Mouse (Mus musculus) CH12.LX (cell line): ENCODE data around the gene Ebf1. TPM values are rescaled to one million over a fixed set of nuclear protein-coding genes. Genes with fewer than 3 reads are reported as not detected.

Experiments used
- DNase-seq: peaks from one replicate; pipeline ENCODE4 v3.0.0-alpha.2; 2013; ENCODE audit errors: extremely low read depth
- H3K27ac ChIP-seq: 2 replicates; pipeline ENCODE4 v1.5.1; 2012; ENCODE audit warnings: low read depth, mild to moderate bottlenecking, control low read depth, moderate library complexity; ENCODE audit not compliant: insufficient read depth
- H3K27me3 ChIP-seq: replicated peaks from 2 replicates; pipeline ENCODE3; 2012; ENCODE audit warnings: inconsistent platforms
- H3K36me3 ChIP-seq, 2 experiments: replicated peaks in 1 of 2; 2 replicates each; pipeline versions ENCODE3 to v1.6.1; 2012; ENCODE audit warnings: inconsistent platforms in 1 of 2, low read length in 1 of 2, mild to moderate bottlenecking in 1 of 2, mixed read lengths in 1 of 2, moderate library complexity in 1 of 2; ENCODE audit not compliant: control insufficient read depth in 1 of 2, insufficient read depth in 1 of 2
- H3K4me1 ChIP-seq, 2 experiments: 2 replicates each; pipeline ENCODE4 v1.6.1; 2012; ENCODE audit warnings: inconsistent platforms in 1 of 2, moderate library complexity in 1 of 2; ENCODE audit not compliant: insufficient read depth in 2 of 2, control insufficient read depth in 1 of 2
- H3K4me2 ChIP-seq: 2 replicates; pipeline ENCODE4 v1.6.1; 2012; ENCODE audit warnings: low read depth, mild to moderate bottlenecking, control low read depth; ENCODE audit not compliant: poor library complexity, insufficient read depth, severe bottlenecking
- H3K4me3 ChIP-seq, 3 experiments: fragments of 150-350 bp in 1 of 3; sonication (generic) in 1 of 3; replicated peaks in 1 of 3; 2 replicates each; pipeline versions ENCODE3 to v1.5.1; 2011 to 2012; ENCODE audit warnings: low read depth in 2 of 3, low read length in 2 of 3, mild to moderate bottlenecking in 2 of 3, moderate library complexity in 2 of 3, control low read depth in 1 of 3, improper control_type of control experiment in 1 of 3, inconsistent platforms in 1 of 3, mixed read lengths in 1 of 3; ENCODE audit not compliant: poor library complexity in 1 of 3
- H3K79me2 ChIP-seq: replicated peaks from 2 replicates; pipeline ENCODE4 v1.6.1; 2012; ENCODE audit warnings: mild to moderate bottlenecking, moderate library complexity; ENCODE audit not compliant: control insufficient read depth, poor library complexity, insufficient read depth, severe bottlenecking; ENCODE audit errors: extremely low read depth
- H3K9ac ChIP-seq: 2 replicates; pipeline ENCODE4 v1.6.1; 2012; ENCODE audit warnings: low read depth, mild to moderate bottlenecking, control low read depth, moderate library complexity; ENCODE audit not compliant: insufficient read depth
- H3K9me3 ChIP-seq: replicated peaks from 2 replicates; pipeline ENCODE3; 2012; ENCODE audit warnings: low read length, inconsistent platforms, mixed read lengths
- BHLHE40 ChIP-seq: IDR thresholded peaks from 2 replicates; pipeline ENCODE4 v1.6.1; 2011; ENCODE audit warnings: mild to moderate bottlenecking, low read depth, low read length, improper control_type of control experiment
- CHD2 ChIP-seq: IDR thresholded peaks from 2 replicates; pipeline ENCODE4 v1.6.1; 2011; ENCODE audit warnings: low read length, improper control_type of control experiment
- ELF1 ChIP-seq: IDR thresholded peaks from 2 replicates; pipeline ENCODE4 v1.6.1; 2014; ENCODE audit warnings: low read depth, mild to moderate bottlenecking, inconsistent platforms, low read length, improper control_type of control experiment
- HCFC1 ChIP-seq: IDR thresholded peaks from 2 replicates; pipeline ENCODE4 v1.6.1; 2012; ENCODE audit warnings: low read depth, mild to moderate bottlenecking, inconsistent platforms, low read length, improper control_type of control experiment
- JUND ChIP-seq: conservative IDR thresholded peaks from 2 replicates; pipeline ENCODE4 v1.6.1; 2011; ENCODE audit warnings: low read depth, low read length, improper control_type of control experiment
- MAFK ChIP-seq: IDR thresholded peaks from 2 replicates; pipeline ENCODE4 v1.6.1; 2011; ENCODE audit warnings: low read length, improper control_type of control experiment; ENCODE audit not compliant: insufficient replicate concordance
- MAX ChIP-seq: IDR thresholded peaks from 2 replicates; pipeline ENCODE4 v1.6.1; 2011; ENCODE audit warnings: low read length, improper control_type of control experiment
- MAZ ChIP-seq: IDR thresholded peaks from 2 replicates; pipeline ENCODE4 v1.6.1; 2012; ENCODE audit warnings: low read depth, mild to moderate bottlenecking, inconsistent platforms, low read length, improper control_type of control experiment, moderate library complexity
- MXI1 ChIP-seq: IDR thresholded peaks from 2 replicates; pipeline ENCODE4 v1.6.1; 2011; ENCODE audit warnings: mild to moderate bottlenecking, low read depth, low read length, improper control_type of control experiment
- MYC ChIP-seq: IDR thresholded peaks from 2 replicates; pipeline ENCODE4 v1.6.1; 2011; ENCODE audit warnings: low read depth, mild to moderate bottlenecking, improper control_type of control experiment, low read length
- PAX5 ChIP-seq: IDR thresholded peaks from 2 replicates; pipeline ENCODE4 v1.6.1; 2012; ENCODE audit warnings: low read length, inconsistent platforms, mixed read lengths
- POLR2A ChIP-seq: IDR thresholded peaks from 2 replicates; pipeline ENCODE4 v1.6.1; 2011; ENCODE audit warnings: low read depth, mild to moderate bottlenecking, improper control_type of control experiment, low read length
- POLR2AphosphoS2 ChIP-seq: IDR thresholded peaks from 2 replicates; pipeline ENCODE4 v1.6.1; 2011; ENCODE audit warnings: low read depth, low read length, improper control_type of control experiment
- RAD21 ChIP-seq: IDR thresholded peaks from 2 replicates; pipeline ENCODE4 v1.6.1; 2011; ENCODE audit warnings: low read depth, mild to moderate bottlenecking, low read length, improper control_type of control experiment, moderate library complexity
- SIN3A ChIP-seq: IDR thresholded peaks from 2 replicates; pipeline ENCODE4 v1.6.1; 2012; ENCODE audit warnings: low read length, improper control_type of control experiment, inconsistent platforms
- SMC3 ChIP-seq: IDR thresholded peaks from 2 replicates; pipeline ENCODE4 v1.6.1; 2011; ENCODE audit warnings: low read depth, low read length, improper control_type of control experiment
- TCF12 ChIP-seq: IDR thresholded peaks from 2 replicates; pipeline ENCODE4 v1.6.1; 2014; ENCODE audit warnings: low read depth, mild to moderate bottlenecking, inconsistent platforms, low read length, improper control_type of control experiment
- UBTF ChIP-seq: IDR thresholded peaks from 2 replicates; pipeline ENCODE4 v1.6.1; 2012; ENCODE audit warnings: low read depth, mild to moderate bottlenecking, inconsistent platforms, low read length, improper control_type of control experiment, moderate library complexity
- USF2 ChIP-seq: conservative IDR thresholded peaks from 2 replicates; pipeline ENCODE4 v1.6.1; 2011; ENCODE audit warnings: low read depth, low read length, improper control_type of control experiment
- dilution Hi-C: fragments of 300-500 bp; cut with MboI; formaldehyde crosslinking; loops from 2 replicates; pipeline ENCODE4 v1.14.3; 2020; ENCODE audit warnings: low sequenced_read_pairs; ENCODE audit not compliant: extremely low pct_unique_long_range_greater_than_20kb, extremely low pct_ligation_motif_present
- in situ Hi-C: fragments of 300-500 bp; cut with MboI; formaldehyde crosslinking; loops from 3 replicates; pipeline ENCODE4 v1.14.3; 2019; ENCODE audit warnings: low sequenced_read_pairs, low pct_ligation_motif_present, low pct_unique_long_range_greater_than_20kb, mixed read lengths
- polyA plus RNA-seq: library from polyadenylated mRNA; unstranded; fragments of >175 nt; gene quantifications from 2 replicates; pipeline ENCODE4 v1.2.1, GENCODE M21; 2012; ENCODE audit warnings: low read depth; ENCODE audit not compliant: insufficient read length
- total RNA-seq, 2 experiments: library from RNA; depleted of rRNA; stranded (reverse); fragments of 300-350 nt in 1 of 2; fragments of >200 nt in 1 of 2; gene quantifications; 2 replicates each; pipeline ENCODE4 v1.2.3; 2012 to 2014

Gene Ebf1
- total and polyA plus RNA-seq, 3 experiments: 37.8 to 60.7 (median 42.8) TPM

DNA sequence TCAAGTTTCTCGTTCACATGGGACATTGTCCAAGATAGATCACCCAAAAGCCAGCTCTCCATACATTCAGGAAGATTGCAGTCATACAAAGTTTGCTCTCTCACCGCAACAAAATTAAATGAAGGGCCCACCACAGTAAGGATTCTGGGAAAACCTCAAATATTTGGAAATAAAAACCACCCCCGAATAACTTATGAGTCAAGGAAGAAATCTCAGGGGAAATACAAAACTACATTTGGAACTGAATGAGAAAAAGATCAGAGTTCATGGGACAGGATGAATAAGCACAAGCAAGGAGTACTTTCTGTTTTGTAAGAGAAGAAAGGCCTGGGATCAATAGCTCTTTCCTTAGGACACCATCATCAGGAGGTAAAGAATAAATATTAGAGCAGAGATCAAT is 22.3 kb upstream of the Ebf1 start:
- Histone ChIP-seq H3K4me3 (no peak overlapping the region), H3K9me3 (no peaks in the 10 kb centered on the region), H3K36me3 (no peaks in the 10 kb centered on the region), H3K4me2 (no peak overlapping the region), H3K27me3 (no peaks in the 10 kb centered on the region), H3K79me2 (no peaks in the 10 kb centered on the region)
- in situ Hi-C loops (loop anchor here (25.0 kb wide), 2 partner anchors 1043 to 1293 kb away; no protein-coding TSS in a partner anchor), dilution Hi-C loops (no loop called here)
- no peak for DNase-seq
- TF ChIP-seq POLR2A (no peak), MXI1 (no peak), TCF12 (no peak), POLR2AphosphoS2 (no peak), USF2 (no peak), SIN3A (no peak), MAX (no peak), UBTF (no peak), BHLHE40 (no peak), MYC (no peak), MAFK (no peak), MAZ (no peak), RAD21 (no peak), SMC3 (no peak), CHD2 (no peak), PAX5 (no peak)
- TF ChIP-seq, all 38 proteins: peak for 0
- Histone ChIP-seq H3K4me1 (0 out of 4 replicates have a peak, but pooled peaks cover 0 to 2% of the 10 kb centered on the region in 2 experiments), H3K9ac (no peak overlapping the region), H3K27ac (no peak overlapping the region)

DNA sequence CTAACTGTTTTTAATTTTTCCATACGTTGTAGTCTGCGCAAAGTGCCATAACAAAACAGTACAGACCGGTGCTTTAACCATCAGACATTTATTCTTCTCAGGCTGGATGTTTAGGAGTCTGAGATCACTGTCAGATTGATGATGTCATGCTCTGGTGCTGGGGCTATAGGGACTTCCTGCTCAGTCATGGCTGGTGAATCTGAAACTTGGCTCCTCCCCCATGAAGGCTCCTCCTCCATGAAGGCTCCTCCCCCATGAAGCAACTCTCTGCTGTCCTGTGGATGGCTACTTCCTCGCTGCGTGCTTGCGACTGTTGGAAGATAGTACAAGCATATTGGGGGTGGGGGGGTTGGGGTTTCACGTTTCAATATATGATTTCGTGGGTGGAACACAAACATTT is 10.2 kb upstream of the Ebf1 start:
- peak; percentile 79 for DNase-seq
- dilution Hi-C loops: no loop called here

More for the DNA sequence above, 10.2 kb upstream of the Ebf1 start:
- Histone ChIP-seq H3K4me2 (no peak overlapping the region), H3K9me3 (no peaks in the 10 kb centered on the region), H3K79me2 (no peaks in the 10 kb centered on the region), H3K27ac (no peak overlapping the region), H3K4me1 (peaks cover 19 to 52% of the 10 kb centered on the region in 2 experiments), H3K27me3 (no peaks in the 10 kb centered on the region), H3K36me3 (peaks cover 0 to 8% of the 10 kb centered on the region in 2 experiments), H3K9ac (no peak overlapping the region), H3K4me3 (no peak overlapping the region)
- TF ChIP-seq ELF1 (peak; percentile 56; the same call in 1 of the 2 replicates), TCF12 (0 out of 2 replicates have a peak, but pooled peaks have one; percentile 20), HCFC1 (no peak), JUND (0 out of 2 replicates have a peak, but pooled peaks have one; percentile 26)
- in situ Hi-C loops: no loop called here
